Mouse (Mus musculus) stomach, embryonic 15.5 days (tissue): ENCODE measurements around the gene Anxa6. TPM values are rescaled to one million over a fixed set of nuclear protein-coding genes. Genes with fewer than 3 reads are reported as not detected.
A peak's percentile ranks its signal among the peaks of the same experiment; 100 is the strongest.

Source experiments
- ATAC-seq: fragments of 200-750 bp; cut with Nextera tagmentation; 2 replicates; pipeline ENCODE4 v1.8.0; 2017; ENCODE audit warnings: low read depth, moderate number of reproducible peaks, moderate TSS enrichment; ENCODE audit not compliant: insufficient read depth, low FRiP score
- H3K27ac ChIP-seq: fragments of 300-500 bp; sonication (generic); 2 replicates; pipeline ENCODE4 v1.5.1; 2015; ENCODE audit warnings: mild to moderate bottlenecking, inconsistent platforms
- H3K27me3 ChIP-seq: fragments of 300-500 bp; sonication (generic); replicated peaks from 2 replicates; pipeline ENCODE4 v1.6.1; 2015; ENCODE audit warnings: inconsistent platforms
- H3K36me3 ChIP-seq: fragments of 300-500 bp; sonication (generic); 2 replicates; pipeline ENCODE4 v1.6.1; 2015; ENCODE audit warnings: inconsistent platforms
- H3K4me1 ChIP-seq: fragments of 300-500 bp; sonication (generic); 2 replicates; pipeline ENCODE4 v1.6.1; 2015; ENCODE audit warnings: inconsistent platforms
- H3K4me2 ChIP-seq: fragments of 300-500 bp; sonication (generic); 2 replicates; pipeline ENCODE4 v1.6.1; 2015; ENCODE audit warnings: mild to moderate bottlenecking, inconsistent platforms
- H3K4me3 ChIP-seq: fragments of 300-500 bp; sonication (generic); replicated peaks from 2 replicates; pipeline ENCODE4 v1.5.1; 2015; ENCODE audit warnings: inconsistent platforms
- H3K9ac ChIP-seq: fragments of 300-500 bp; sonication (generic); 2 replicates; pipeline ENCODE4 v1.6.1; 2015; ENCODE audit warnings: inconsistent platforms
- H3K9me3 ChIP-seq: fragments of 300-500 bp; sonication (generic); 2 replicates; pipeline ENCODE4 v1.6.1; 2016; ENCODE audit warnings: inconsistent platforms
- WGBS: fragments of 180-500 bp; shearing (Covaris S2); methylation state at CpG from one replicate; pipeline ENCODE4 v1.1.7; 2015; 5-methylcytosine and 5-hydroxymethylcytosine counted together
- polyA plus RNA-seq: library from polyadenylated mRNA; unstranded; fragments of >200 nt; fragmentation: Nextera tagmentation; extraction: Ambion mirVana; gene quantifications from 2 replicates; pipeline ENCODE4 v1.2.1, GENCODE M21; 2015

Anxa6 gene
- polyA plus RNA-seq, 1 experiment from 2014 or later: 307 TPM

GRCm38 (mm10) chr11:55015264-55015663 lies 18.0 kb downstream of the Anxa6 start:
- H3K9me3 ChIP-seq: no peaks in the 10 kb centered on the region
- no peak for ATAC-seq
- H3K36me3 ChIP-seq: peaks cover 34% of the 10 kb centered on the region
- H3K4me1 ChIP-seq: peaks cover 26% of the 10 kb centered on the region
- H3K4me3 ChIP-seq: no peak overlapping the region
- 0 out of 2 replicates have a peak overlapping the region, but pooled peaks have one; percentile 12 for H3K27ac ChIP-seq
- no peak overlapping the region for H3K9ac ChIP-seq
- H3K27me3 ChIP-seq: no peaks in the 10 kb centered on the region
- H3K4me2 ChIP-seq: no peak overlapping the region
- WGBS: 83% methylated on average over 3 of the region's 3 CpGs

DNA sequence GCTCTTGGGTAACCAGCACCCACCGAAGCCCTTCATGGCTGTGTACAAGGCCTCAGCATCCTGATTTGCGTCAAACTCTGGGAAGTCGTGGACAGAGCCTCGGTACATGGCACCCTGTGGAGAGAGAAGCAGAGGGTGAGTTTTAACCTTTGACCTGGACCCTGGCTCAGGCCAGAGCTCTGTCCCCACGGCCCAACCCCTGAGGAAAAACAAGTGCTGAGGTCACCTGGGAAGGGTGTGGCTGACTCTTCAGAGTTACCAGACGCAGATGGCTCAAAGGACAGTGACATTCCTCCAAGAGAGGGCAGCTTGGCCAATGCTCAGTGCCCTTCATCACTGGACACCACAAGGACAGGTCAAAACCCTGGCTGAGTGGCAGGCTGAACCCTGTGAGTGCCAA lies 19.4 kb downstream of the Anxa6 start:
- peaks cover 12% of the 10 kb centered on the region; the same call in 1 of the 2 replicates for H3K4me1 ChIP-seq
- ATAC-seq: no peak
- H3K27me3 ChIP-seq: no peaks in the 10 kb centered on the region
- H3K4me3 ChIP-seq: no peak overlapping the region
- no peaks in the 10 kb centered on the region for H3K9me3 ChIP-seq
- no peak overlapping the region for H3K27ac ChIP-seq
- H3K4me2 ChIP-seq: no peak overlapping the region
- H3K36me3 ChIP-seq: peaks cover 35% of the 10 kb centered on the region
- H3K9ac ChIP-seq: no peak overlapping the region
- WGBS: 82% methylated on average over 6 of the region's 6 CpGs

DNA sequence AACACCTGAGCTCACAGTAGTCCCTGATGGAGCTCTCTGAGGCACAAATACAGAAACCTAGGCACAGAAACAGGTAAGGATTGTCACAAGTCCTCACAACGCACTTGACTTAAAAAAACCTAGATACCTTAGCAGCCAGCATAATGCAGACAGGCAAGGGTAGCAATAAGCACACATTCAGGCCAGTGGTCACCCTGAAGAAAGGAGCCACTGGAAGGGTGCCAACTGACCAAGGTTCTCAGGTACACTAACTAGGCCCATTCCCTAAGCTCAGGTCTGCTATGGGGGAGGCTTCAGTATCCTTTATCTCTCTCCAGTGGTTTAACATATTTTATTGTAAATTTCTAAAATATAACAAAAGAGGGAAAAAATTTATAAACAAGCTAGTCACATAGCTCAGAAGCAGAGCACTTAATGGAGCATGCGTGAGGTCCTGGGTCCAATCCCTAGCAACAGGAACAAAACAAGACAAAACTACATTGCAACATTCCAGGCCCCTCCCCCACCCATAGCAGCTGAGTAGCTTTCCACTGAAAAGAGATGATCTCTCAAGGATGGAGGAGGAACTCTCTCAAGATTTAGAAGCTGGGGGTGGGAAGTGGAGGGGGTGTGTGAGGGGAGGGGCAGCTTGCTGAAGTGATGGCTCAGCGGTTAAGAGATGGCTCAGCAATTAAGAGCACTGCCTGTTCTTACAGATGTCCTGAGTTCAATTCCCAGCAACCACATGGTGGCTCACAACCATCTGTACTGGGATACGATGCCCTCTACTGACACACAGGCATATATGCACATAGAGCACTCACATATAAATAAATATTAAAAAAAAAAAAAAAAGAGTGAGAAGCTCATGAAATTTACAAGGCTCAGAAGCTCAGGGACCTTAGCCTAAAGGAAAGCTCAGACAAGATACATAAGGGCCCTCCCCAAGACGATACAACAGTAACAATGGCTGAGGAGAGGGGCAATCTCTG lies 20.4 kb downstream of the Anxa6 start:
- 78% methylated on average over 5 of the region's 5 CpGs for WGBS
- Histone ChIP-seq H3K27ac (no peak overlapping the region), H3K4me2 (no peak overlapping the region), H3K9me3 (no peaks in the 10 kb centered on the region), H3K4me3 (no peak overlapping the region), H3K4me1 (peaks cover 4% of the 10 kb centered on the region; the same call in 1 of the 2 replicates), H3K36me3 (peaks cover 38% of the 10 kb centered on the region), H3K9ac (no peak overlapping the region), H3K27me3 (no peaks in the 10 kb centered on the region)
- ATAC-seq: no peak

- Histone ChIP-seq H3K9me3 (no peaks in the 10 kb centered on the region), H3K27ac (no peak overlapping the region), H3K4me3 (no peak overlapping the region), H3K9ac (no peak overlapping the region), H3K4me2 (no peak overlapping the region), H3K4me1 (peaks cover 4% of the 10 kb centered on the region; the same call in 1 of the 2 replicates), H3K27me3 (no peaks in the 10 kb centered on the region), H3K36me3 (peaks cover 51% of the 10 kb centered on the region)
- WGBS: 80% methylated on average over 3 of the region's 3 CpGs
- no peak for ATAC-seq
Observed at GRCm38 (mm10) chr11:55011440-55011839, 21.8 kb downstream of the Anxa6 start.

DNA sequence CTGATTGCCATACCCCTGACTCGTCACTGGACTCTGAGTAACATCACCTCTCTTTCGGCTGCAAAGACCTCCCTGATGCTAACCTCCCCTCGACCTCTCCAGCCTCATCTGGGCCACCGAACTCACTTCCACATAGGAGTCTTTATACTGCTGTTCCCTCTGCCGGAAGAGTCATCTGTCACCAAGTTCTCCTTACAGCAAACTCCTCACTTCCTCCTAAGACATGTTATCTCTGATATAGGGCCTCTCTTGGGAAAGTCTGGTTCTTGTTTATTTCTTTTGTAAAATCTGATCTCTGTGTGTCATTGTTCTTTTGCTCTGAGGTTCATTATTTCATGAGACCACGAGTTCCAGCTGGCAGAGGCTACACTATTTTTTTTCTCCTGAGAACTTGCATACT lies 25.0 kb downstream of the Anxa6 start:
- Histone ChIP-seq H3K9ac (no peak overlapping the region), H3K9me3 (no peaks in the 10 kb centered on the region), H3K4me2 (no peak overlapping the region), H3K4me3 (no peak overlapping the region), H3K27me3 (no peaks in the 10 kb centered on the region), H3K36me3 (peaks cover 79% of the 10 kb centered on the region), H3K4me1 (no peaks in the 10 kb centered on the region), H3K27ac (no peak overlapping the region)
- ATAC-seq: no peak
- 72% methylated on average over 6 of the region's 6 CpGs for WGBS

DNA sequence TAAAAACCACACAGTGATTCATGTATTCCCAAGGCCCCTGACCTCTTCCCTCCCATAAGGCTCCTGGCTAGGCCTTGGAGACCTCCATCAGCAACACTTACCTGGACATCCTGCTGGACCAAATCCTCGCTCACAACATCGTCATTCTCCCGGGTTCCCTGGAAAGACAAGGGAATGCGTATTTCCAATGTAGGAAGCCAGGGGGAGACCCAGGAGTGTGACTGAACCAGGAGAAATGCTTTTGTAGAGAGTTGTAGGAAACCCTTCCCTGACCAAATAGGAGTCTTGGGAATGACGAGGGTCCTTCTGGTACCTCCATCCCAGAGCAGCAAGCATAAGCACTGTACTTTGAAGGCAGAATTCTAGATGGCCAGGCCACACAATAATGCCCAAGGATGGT lies 27.6 kb downstream of the Anxa6 start:
- H3K36me3 ChIP-seq: peaks cover 87% of the 10 kb centered on the region
- no peak overlapping the region for H3K27ac ChIP-seq
- no peaks in the 10 kb centered on the region for H3K9me3 ChIP-seq
- no peak overlapping the region for H3K4me2 ChIP-seq
- H3K4me3 ChIP-seq: no peak overlapping the region
- H3K27me3 ChIP-seq: no peaks in the 10 kb centered on the region
- 81% methylated on average over 5 of the region's 5 CpGs for WGBS
- no peaks in the 10 kb centered on the region for H3K4me1 ChIP-seq
- no peak for ATAC-seq
- no peak overlapping the region for H3K9ac ChIP-seq

- Histone ChIP-seq H3K4me1 (no peaks in the 10 kb centered on the region), H3K9me3 (no peaks in the 10 kb centered on the region), H3K27me3 (no peaks in the 10 kb centered on the region), H3K9ac (no peak overlapping the region), H3K4me2 (no peak overlapping the region), H3K36me3 (peaks cover 87% of the 10 kb centered on the region), H3K27ac (no peak overlapping the region), H3K4me3 (no peak overlapping the region)
- no peak for ATAC-seq
- 73% methylated on average over 7 of the region's 7 CpGs for WGBS
Observed at GRCm38 (mm10) chr11:55004970-55005502, 28.2 kb downstream of the Anxa6 start.

DNA sequence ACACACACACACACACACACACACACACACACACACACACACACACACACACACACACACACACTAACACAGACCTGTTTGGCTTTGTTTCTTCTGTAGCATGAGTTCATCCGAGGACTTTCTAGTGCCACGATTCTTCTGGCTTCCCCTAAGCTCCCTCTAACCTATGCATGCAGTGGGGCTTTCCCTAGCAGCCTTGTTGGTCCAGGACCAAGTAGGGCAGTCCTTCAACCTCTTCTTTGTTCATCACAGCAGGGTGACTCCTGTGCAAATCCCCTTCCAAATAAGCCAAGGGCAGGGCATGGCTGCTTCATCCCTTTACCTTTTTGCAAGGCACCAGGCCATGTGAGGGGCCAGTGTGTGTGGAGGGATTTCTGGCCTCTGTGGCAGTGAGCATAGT lies 34.5 kb downstream of the Anxa6 start:
- Histone ChIP-seq H3K27ac (no peak overlapping the region), H3K4me2 (no peak overlapping the region), H3K4me3 (no peak overlapping the region), H3K9ac (no peak overlapping the region), H3K4me1 (no peaks in the 10 kb centered on the region), H3K27me3 (no peaks in the 10 kb centered on the region), H3K36me3 (peaks cover 68% of the 10 kb centered on the region), H3K9me3 (no peaks in the 10 kb centered on the region)
- 45% methylated on average over 2 of the region's 2 CpGs for WGBS
- ATAC-seq: no peak

- no peaks in the 10 kb centered on the region for H3K4me1 ChIP-seq
- no peaks in the 10 kb centered on the region for H3K27me3 ChIP-seq
- H3K9me3 ChIP-seq: no peaks in the 10 kb centered on the region
- no peak overlapping the region for H3K4me3 ChIP-seq
- no peak; the same call in 1 of the 2 replicates for ATAC-seq
- no peak overlapping the region for H3K27ac ChIP-seq
- WGBS: 3% methylated on average over 12 of the region's 12 CpGs
- H3K9ac ChIP-seq: no peak overlapping the region
- no peak overlapping the region for H3K4me2 ChIP-seq
- H3K36me3 ChIP-seq: peaks cover 64% of the 10 kb centered on the region
Observed at GRCm38 (mm10) chr11:54998284-54998683, 35.0 kb downstream of the Anxa6 start.

GRCm38 (mm10) chr11:54996176-54996575 lies 37.1 kb downstream of the Anxa6 start:
- WGBS: 71% methylated on average over 7 of the region's 7 CpGs
- Histone ChIP-seq H3K4me2 (no peak overlapping the region), H3K4me1 (no peaks in the 10 kb centered on the region), H3K9ac (no peak overlapping the region), H3K27ac (no peak overlapping the region), H3K9me3 (no peaks in the 10 kb centered on the region), H3K27me3 (no peaks in the 10 kb centered on the region), H3K36me3 (peaks cover 63% of the 10 kb centered on the region), H3K4me3 (no peak overlapping the region)
- no peak for ATAC-seq

- no peak overlapping the region for H3K4me2 ChIP-seq
- no peaks in the 10 kb centered on the region for H3K9me3 ChIP-seq
- no peaks in the 10 kb centered on the region for H3K27me3 ChIP-seq
- ATAC-seq: no peak
- no peak overlapping the region for H3K4me3 ChIP-seq
- H3K4me1 ChIP-seq: no peaks in the 10 kb centered on the region
- peaks cover 51% of the 10 kb centered on the region for H3K36me3 ChIP-seq
- no peak overlapping the region for H3K9ac ChIP-seq
- H3K27ac ChIP-seq: no peak overlapping the region
Observed at GRCm38 (mm10) chr11:54989920-54990319, 43.3 kb downstream of the Anxa6 start.

- no peak for ATAC-seq
- Histone ChIP-seq H3K4me3 (no peak overlapping the region), H3K36me3 (peaks cover 51% of the 10 kb centered on the region), H3K4me2 (no peak overlapping the region), H3K27ac (no peak overlapping the region), H3K9ac (no peak overlapping the region), H3K27me3 (no peaks in the 10 kb centered on the region), H3K9me3 (no peaks in the 10 kb centered on the region), H3K4me1 (no peaks in the 10 kb centered on the region)
- 69% methylated on average over 8 of the region's 8 CpGs for WGBS
Observed at GRCm38 (mm10) chr11:54988754-54989349, 44.4 kb downstream of the Anxa6 start.
